Mouse (Mus musculus) liver (tissue): Measurements from ENCODE around the gene Kansl3.

Experiments used
- DNase-seq: peaks from one replicate; pipeline ENCODE4 v3.0.0-alpha.2; 2020; ENCODE audit warnings: mixed read lengths

The Kansl3 gene

GRCm38 (mm10) chr1:36321164-36321563, 47.8 kb downstream of the Kansl3 start:
- no peak for DNase-seq

GRCm38 (mm10) chr1:36315776-36316100, 53.2 kb downstream of the Kansl3 start:
- no peak for DNase-seq

- peak; percentile 29 for DNase-seq
Observed at GRCm38 (mm10) chr1:36314959-36315775, 53.8 kb downstream of the Kansl3 start.

GRCm38 (mm10) chr1:36309498-36309901, 59.5 kb downstream of the Kansl3 start:
- no peak for DNase-seq

- DNase-seq = no peak
Observed at GRCm38 (mm10) chr1:36308966-36309475, 60.0 kb downstream of the Kansl3 start.

- peak; percentile 19 for DNase-seq
Observed at GRCm38 (mm10) chr1:36308451-36308901, 60.5 kb downstream of the Kansl3 start.

- DNase-seq = peak; percentile 94
Observed at GRCm38 (mm10) chr1:36307495-36308280, 61.3 kb downstream of the Kansl3 start, which contains the start of gene Arid5a. Arid5a (plus strand) TSS chr1:36307733.

GRCm38 (mm10) chr1:36307121-36307494, 61.9 kb downstream of the Kansl3 start:
- DNase-seq = no peak

- no peak for DNase-seq
Observed at GRCm38 (mm10) chr1:36306120-36306519, 62.9 kb downstream of the Kansl3 start.

GRCm38 (mm10) chr1:36304764-36305163, 64.2 kb downstream of the Kansl3 start:
- DNase-seq = no peak

- peak; percentile 12 for DNase-seq
Observed at GRCm38 (mm10) chr1:36303381-36304320, 65.3 kb downstream of the Kansl3 start.

GRCm38 (mm10) chr1:36302957-36303356, 66.0 kb downstream of the Kansl3 start:
- DNase-seq = no peak

GRCm38 (mm10) chr1:36302273-36302672, 66.7 kb downstream of the Kansl3 start:
- DNase-seq = no peak

GRCm38 (mm10) chr1:36300486-36300885, 68.5 kb downstream of the Kansl3 start:
- DNase-seq = no peak

GRCm38 (mm10) chr1:36299676-36300075, 69.3 kb downstream of the Kansl3 start:
- DNase-seq = no peak

- DNase-seq = no peak
Observed at GRCm38 (mm10) chr1:36299126-36299525, 69.9 kb downstream of the Kansl3 start.

GRCm38 (mm10) chr1:36298107-36298506, 70.9 kb downstream of the Kansl3 start:
- DNase-seq = no peak

- DNase-seq = no peak
Observed at GRCm38 (mm10) chr1:36296466-36297149, 72.4 kb downstream of the Kansl3 start.

GRCm38 (mm10) chr1:36294402-36294801, 74.6 kb downstream of the Kansl3 start:
- no peak for DNase-seq

GRCm38 (mm10) chr1:36293470-36293869, 75.5 kb downstream of the Kansl3 start:
- no peak for DNase-seq
